Mouse (Mus musculus) E14TG2a.4 (cell line): ENCODE results near the gene Myo7a.

Experiments used
- CTCF ChIP-seq: conservative IDR thresholded peaks from 2 replicates; pipeline ENCODE4 v1.5.1; 2014; ENCODE audit warnings: low read length
- NANOG ChIP-seq: IDR thresholded peaks from 2 replicates; pipeline ENCODE4 v1.6.1; 2014; ENCODE audit warnings: borderline replicate concordance, low read length, mixed read lengths

DNA sequence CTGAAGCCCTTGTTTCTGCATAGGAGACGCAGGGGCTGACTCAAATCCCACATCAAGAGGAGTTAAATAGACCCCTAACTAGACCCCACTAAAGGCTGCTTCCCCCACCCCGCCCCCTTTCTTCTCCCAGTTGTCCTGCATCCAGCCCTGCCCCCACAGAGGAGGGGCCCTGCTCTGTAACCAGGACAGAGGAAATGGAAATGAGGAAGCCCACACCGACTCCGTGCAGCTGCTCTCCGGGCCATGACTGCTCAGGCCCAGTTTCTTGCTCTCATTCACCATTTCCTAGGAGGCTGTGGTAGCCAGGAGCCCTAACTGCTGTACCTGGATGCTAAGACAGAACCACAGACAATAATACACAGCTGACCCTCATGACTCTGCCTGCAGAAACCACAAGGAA is 36.9 kb downstream of the Myo7a start:
- TF ChIP-seq CTCF (no peak), NANOG (no peak)
